Mouse (Mus musculus) monocyte, adult 2 months (primary cell): ENCODE measurements at regions not wholly inside any gene's neighbourhood (a gene's known extent, or its start where the extent isn't known, plus 50 kb on each side); places are given as distances from the start of the nearest gene placed in this dataset.

ENCODE experiments used
- DNase-seq, 2 experiments: peaks; one replicate each; pipeline ENCODE4 v3.0.0; 2022; ENCODE audit warnings: low spot score in 2 of 2, low read depth in 1 of 2

GRCm38 (mm10) chr10:42094274-42095000 is 76.2 kb upstream of the Armc2 start:
- DNase-seq = no peak

GRCm38 (mm10) chr10:42093176-42093759 is 75.0 kb upstream of the Armc2 start:
- peak; percentile 32 to 51 for DNase-seq

GRCm38 (mm10) chr10:42092500-42092899 is 74.3 kb upstream of the Armc2 start:
- no peak for DNase-seq

- DNase-seq = no peak
Observed at GRCm38 (mm10) chr10:42091546-42092168, 73.4 kb upstream of the Armc2 start.

- DNase-seq = no peak
Observed at GRCm38 (mm10) chr10:42090806-42091205, 72.6 kb upstream of the Armc2 start.

GRCm38 (mm10) chr10:42090147-42090546 is 71.9 kb upstream of the Armc2 start:
- DNase-seq = no peak

- DNase-seq = no peak
Observed at GRCm38 (mm10) chr10:42089686-42090085, 71.4 kb upstream of the Armc2 start.

- DNase-seq = peak in 1 of 2 experiments; percentile 22
Observed at GRCm38 (mm10) chr10:42089235-42089625, 71.0 kb upstream of the Armc2 start.

- peak in 1 of 2 experiments; percentile 9 for DNase-seq
Observed at GRCm38 (mm10) chr10:42088570-42089234, 70.5 kb upstream of the Armc2 start.

- no peak for DNase-seq
Observed at GRCm38 (mm10) chr10:42087906-42088305, 69.7 kb upstream of the Armc2 start.

GRCm38 (mm10) chr10:42086691-42087090 is 68.4 kb upstream of the Armc2 start:
- no peak for DNase-seq

GRCm38 (mm10) chr10:42085295-42085694 is 67.1 kb upstream of the Armc2 start:
- DNase-seq = no peak

- DNase-seq = no peak
Observed at GRCm38 (mm10) chr10:42082227-42082840, 64.1 kb upstream of the Armc2 start.

- DNase-seq = no peak
Observed at GRCm38 (mm10) chr10:42079775-42080174, 61.5 kb upstream of the Armc2 start.

- DNase-seq = no peak
Observed at GRCm38 (mm10) chr10:42076711-42077110, 58.5 kb upstream of the Armc2 start.

GRCm38 (mm10) chr10:42075545-42075944 is 57.3 kb upstream of the Armc2 start:
- DNase-seq = no peak

- DNase-seq = no peak
Observed at GRCm38 (mm10) chr10:42072758-42073157, 54.5 kb upstream of the Armc2 start.

- no peak for DNase-seq
Observed at GRCm38 (mm10) chr10:42072131-42072530, 53.9 kb upstream of the Armc2 start.

- no peak for DNase-seq
Observed at GRCm38 (mm10) chr10:42071404-42072024, 53.3 kb upstream of the Armc2 start.

GRCm38 (mm10) chr10:42070611-42071403 is 52.6 kb upstream of the Armc2 start:
- DNase-seq = no peak
